Mouse (Mus musculus): Measurements from ENCODE around the gene Gripap1. TPM values are rescaled to one million over a fixed set of nuclear protein-coding genes. Genes with fewer than 3 reads are reported as not detected.
A peak's percentile ranks its signal among the peaks of the same experiment; 100 is the strongest.

Gene Gripap1
- polyA plus RNA-seq, 1 experiment from 2014 or later = 78.8 TPM

DNA sequence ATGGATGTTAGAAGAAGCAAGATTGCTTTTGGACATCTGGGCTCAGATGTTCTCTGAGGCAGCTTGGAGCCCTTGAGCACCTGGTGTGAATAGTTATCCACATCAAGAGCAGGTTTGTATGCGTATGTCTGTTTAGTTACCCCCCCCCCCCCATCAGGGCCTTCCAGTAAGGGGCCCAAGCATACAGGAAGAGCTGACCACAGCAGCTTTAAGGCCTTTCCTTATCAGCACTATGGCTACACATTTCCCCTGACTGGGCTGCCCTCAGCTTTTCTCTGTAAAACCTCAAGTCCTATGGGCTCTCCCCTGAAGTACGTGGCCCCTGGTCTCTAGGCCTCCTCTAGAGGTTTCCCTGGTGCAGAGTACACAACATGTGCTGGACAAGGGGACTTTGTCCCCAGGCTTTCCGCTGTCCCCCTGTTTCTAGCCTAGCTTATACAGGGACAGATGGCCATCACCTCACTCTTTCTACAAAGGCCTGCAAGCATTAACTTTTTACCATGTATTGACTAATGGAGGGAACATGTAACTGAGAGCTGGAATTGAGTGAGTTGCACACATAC, 69.7 kb downstream of the Gripap1 start:
- WGBS = 87% methylated on average over 3 of the region's 3 CpGs
- no peaks in the 10 kb centered on the region for H3K36me3 ChIP-seq (replicated peaks)
- no peak overlapping the region for H3K9ac ChIP-seq
- no peaks in the 10 kb centered on the region for H3K4me1 ChIP-seq
- ATAC-seq (replicated peaks) = no peak
- no peak overlapping the region for H3K4me2 ChIP-seq
- H3K4me3 ChIP-seq = no peak overlapping the region
- no peak overlapping the region for H3K27ac ChIP-seq
- no peaks in the 10 kb centered on the region for H3K9me3 ChIP-seq
- H3K27me3 ChIP-seq (replicated peaks) = no peaks in the 10 kb centered on the region

DNA sequence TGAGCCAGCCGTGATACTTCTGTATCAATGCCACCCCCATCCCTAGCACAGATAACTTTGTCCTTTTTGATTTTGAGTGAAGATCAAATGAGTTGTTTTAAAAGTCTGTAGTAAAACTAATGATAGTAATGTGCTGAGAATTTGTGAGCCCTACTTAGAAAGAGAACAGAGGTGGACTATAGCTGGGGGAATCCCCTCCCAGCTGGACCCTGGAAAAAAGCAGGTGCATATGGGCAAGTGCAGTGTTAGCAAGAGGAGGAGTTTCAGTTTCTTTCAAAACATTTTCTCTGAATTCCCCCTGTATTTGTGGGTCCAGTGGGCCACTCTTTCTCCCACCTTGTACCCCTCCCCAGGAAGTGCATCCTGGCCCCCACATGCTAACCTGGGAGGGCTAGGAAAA, 73.6 kb downstream of the Gripap1 start:
- ATAC-seq (replicated peaks) = no peak
- Histone ChIP-seq H3K4me1 (no peaks in the 10 kb centered on the region), H3K36me3 (replicated peaks) (no peaks in the 10 kb centered on the region), H3K4me2 (no peak overlapping the region), H3K4me3 (no peak overlapping the region), H3K27ac (no peak overlapping the region), H3K9ac (no peak overlapping the region), H3K9me3 (no peaks in the 10 kb centered on the region), H3K27me3 (replicated peaks) (no peaks in the 10 kb centered on the region)
- 84% methylated on average over 1 of the region's 1 CpGs for WGBS

- Histone ChIP-seq H3K4me3 (no peak overlapping the region), H3K4me1 (no peaks in the 10 kb centered on the region), H3K27ac (no peak overlapping the region), H3K36me3 (replicated peaks) (no peaks in the 10 kb centered on the region), H3K27me3 (replicated peaks) (no peaks in the 10 kb centered on the region), H3K9me3 (no peaks in the 10 kb centered on the region), H3K9ac (no peak overlapping the region), H3K4me2 (no peak overlapping the region)
- 80% methylated on average over 3 of the region's 3 CpGs for WGBS
- ATAC-seq (replicated peaks) = no peak
Measured at GRCm38 (mm10) chrX:7864551-7864950, 75.0 kb downstream of the Gripap1 start.

- H3K4me3 ChIP-seq = no peak overlapping the region
- H3K27me3 ChIP-seq (replicated peaks) = no peaks in the 10 kb centered on the region
- ATAC-seq (replicated peaks) = no peak
- H3K9ac ChIP-seq = no peak overlapping the region
- 73% methylated on average over 2 of the region's 2 CpGs for WGBS
- H3K9me3 ChIP-seq = no peaks in the 10 kb centered on the region
- no peak overlapping the region for H3K4me2 ChIP-seq
- no peaks in the 10 kb centered on the region for H3K4me1 ChIP-seq
- H3K27ac ChIP-seq = no peak overlapping the region
- no peaks in the 10 kb centered on the region for H3K36me3 ChIP-seq (replicated peaks)
Measured at GRCm38 (mm10) chrX:7865343-7865742, 75.8 kb downstream of the Gripap1 start.

DNA sequence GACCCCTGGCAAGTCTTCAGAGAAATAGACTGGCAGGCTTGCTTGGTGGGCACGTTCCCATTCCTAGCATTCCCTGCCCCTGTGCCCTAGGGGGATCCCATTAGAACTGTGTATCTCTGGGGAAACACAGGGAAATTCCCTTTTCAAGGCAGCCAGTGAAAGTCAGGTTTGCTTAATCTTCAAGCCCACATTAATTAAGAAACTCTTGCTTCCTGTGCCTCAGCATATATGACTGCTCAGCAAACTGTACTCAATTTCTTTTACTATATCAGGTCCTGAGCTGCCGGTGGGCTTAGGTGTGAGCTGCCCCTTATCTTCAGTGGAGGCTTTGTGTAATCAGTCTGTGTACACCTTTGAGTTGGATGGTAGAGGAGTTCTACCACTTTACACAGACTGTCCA, 76.2 kb downstream of the Gripap1 start:
- no peak overlapping the region for H3K9ac ChIP-seq
- H3K4me1 ChIP-seq = no peaks in the 10 kb centered on the region
- H3K27ac ChIP-seq = no peak overlapping the region
- ATAC-seq (replicated peaks) = no peak
- 57% methylated on average over 2 of the region's 2 CpGs for WGBS
- H3K9me3 ChIP-seq = no peaks in the 10 kb centered on the region
- no peaks in the 10 kb centered on the region for H3K36me3 ChIP-seq (replicated peaks)
- H3K4me2 ChIP-seq = no peak overlapping the region
- no peak overlapping the region for H3K4me3 ChIP-seq
- H3K27me3 ChIP-seq (replicated peaks) = no peaks in the 10 kb centered on the region

DNA sequence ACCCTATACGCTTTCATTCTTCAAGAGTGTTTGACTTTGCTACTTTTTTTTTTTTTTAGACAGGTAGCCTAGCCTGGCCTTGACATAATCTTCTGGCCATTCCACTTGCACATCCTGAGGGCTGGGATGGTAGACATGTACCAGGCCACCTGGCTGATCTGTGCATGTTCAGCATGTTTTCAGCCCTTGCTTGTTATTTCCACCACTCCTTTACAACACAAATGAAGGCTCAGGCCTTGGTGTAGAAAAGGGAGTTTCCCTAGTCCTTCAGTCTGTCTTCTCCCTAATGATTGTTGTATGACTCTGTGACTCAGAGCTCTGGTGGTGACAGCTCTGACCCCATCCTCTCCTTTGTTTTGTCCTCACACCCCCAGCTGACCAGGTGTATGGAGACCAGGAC, 77.6 kb downstream of the Gripap1 start:
- no peak overlapping the region for H3K27ac ChIP-seq
- H3K4me2 ChIP-seq = no peak overlapping the region
- H3K36me3 ChIP-seq (replicated peaks) = no peaks in the 10 kb centered on the region; the same call in 1 of the 2 replicates
- H3K27me3 ChIP-seq (replicated peaks) = no peaks in the 10 kb centered on the region
- H3K9me3 ChIP-seq = no peaks in the 10 kb centered on the region
- no peaks in the 10 kb centered on the region for H3K4me1 ChIP-seq
- no peak overlapping the region for H3K9ac ChIP-seq
- H3K4me3 ChIP-seq = no peak overlapping the region
- ATAC-seq (replicated peaks) = no peak
- 100% methylated on average over 1 of the region's 1 CpGs for WGBS

GRCm38 (mm10) chrX:7868506-7868905, 78.9 kb downstream of the Gripap1 start:
- ATAC-seq (replicated peaks) = no peak

GRCm38 (mm10) chrX:7869826-7870225, 80.3 kb downstream of the Gripap1 start:
- no peaks in the 10 kb centered on the region for H3K4me1 ChIP-seq
- no peak overlapping the region for H3K4me3 ChIP-seq
- H3K4me2 ChIP-seq = no peak overlapping the region
- H3K27ac ChIP-seq = no peak overlapping the region
- H3K9ac ChIP-seq = no peak overlapping the region
- H3K36me3 ChIP-seq (replicated peaks) = no peaks in the 10 kb centered on the region; the same call in 1 of the 2 replicates
- WGBS = 25% methylated on average over 3 of the region's 3 CpGs
- ATAC-seq (replicated peaks) = no peak
- no peaks in the 10 kb centered on the region for H3K27me3 ChIP-seq (replicated peaks)
- no peaks in the 10 kb centered on the region for H3K9me3 ChIP-seq

More at GRCm38 (mm10) chrX:7868506-7868905, 78.9 kb downstream of the Gripap1 start:
- WGBS = 31% methylated on average over 2 of the region's 2 CpGs
- H3K4me1 ChIP-seq = no peaks in the 10 kb centered on the region
- H3K27me3 ChIP-seq (replicated peaks) = no peaks in the 10 kb centered on the region
- no peaks in the 10 kb centered on the region; the same call in 1 of the 2 replicates for H3K36me3 ChIP-seq (replicated peaks)
- no peak overlapping the region for H3K4me2 ChIP-seq
- no peak overlapping the region for H3K4me3 ChIP-seq
- H3K9me3 ChIP-seq = no peaks in the 10 kb centered on the region
- no peak overlapping the region for H3K9ac ChIP-seq
- H3K27ac ChIP-seq = no peak overlapping the region

MicroRNA genes within 50 kb of the gene (microRNA counts, 519-probe panel; counts per million panel counts)
- microRNA mmu-miR-1198 = 2,791 counts per million, percentile 61 among the panel's probes with 10 or more counts

Small RNA genes within 50 kb of the gene (microRNA-seq; reads per million reads assigned to microRNA genes)
- 47.4 reads per million, percentile 46 among the genes with 10 or more reads in this experiment for gene Mir1198

Other genes starting within 250 kb of the Gripap1 start
- 0.10 TPM in 1 of 2 replicates, not detected in the other for gene Foxp3, start 216.1 kb upstream of the Gripap1 start, polyA plus RNA-seq (2015; fragmentation: Nextera tagmentation; extraction: Ambion mirVana)
- 7.5 and 8.1 TPM in 2 replicates for gene Ppp1r3f, start 215.5 kb upstream of the Gripap1 start, polyA plus RNA-seq (2015; fragmentation: Nextera tagmentation; extraction: Ambion mirVana)
- gene Ccdc22, start 184.2 kb upstream of the Gripap1 start, polyA plus RNA-seq (2015; fragmentation: Nextera tagmentation; extraction: Ambion mirVana) = 33.0 and 34.4 TPM in 2 replicates
- 0.13 and 0.27 TPM in 2 replicates for gene Cacna1f, start 182.7 kb upstream of the Gripap1 start, polyA plus RNA-seq (2015; fragmentation: Nextera tagmentation; extraction: Ambion mirVana)
- gene Syp, start 151.3 kb upstream of the Gripap1 start, polyA plus RNA-seq (2015; fragmentation: Nextera tagmentation; extraction: Ambion mirVana) = 176 and 179 TPM in 2 replicates
- 1.6 and 1.7 TPM in 2 replicates for gene Prickle3, start 132.5 kb upstream of the Gripap1 start, polyA plus RNA-seq (2015; fragmentation: Nextera tagmentation; extraction: Ambion mirVana)
- gene Plp2, start 118.4 kb upstream of the Gripap1 start, polyA plus RNA-seq (2015; fragmentation: Nextera tagmentation; extraction: Ambion mirVana) = 17.5 and 19.7 TPM in 2 replicates
- gene Magix, start 108.5 kb upstream of the Gripap1 start, polyA plus RNA-seq (2015; fragmentation: Nextera tagmentation; extraction: Ambion mirVana) = 0.09 TPM in 1 of 2 replicates, not detected in the other
- gene Gpkow, start 92.6 kb upstream of the Gripap1 start, polyA plus RNA-seq (2015; fragmentation: Nextera tagmentation; extraction: Ambion mirVana) = 44.9 and 45.8 TPM in 2 replicates
- gene Wdr45, start 75.4 kb upstream of the Gripap1 start, polyA plus RNA-seq (2015; fragmentation: Nextera tagmentation; extraction: Ambion mirVana) = 35.0 and 35.2 TPM in 2 replicates
- 0.85 and 1.3 TPM in 2 replicates for gene Gm45208, start 67.5 kb upstream of the Gripap1 start, polyA plus RNA-seq (2015; fragmentation: Nextera tagmentation; extraction: Ambion mirVana)
- gene Praf2, start 61.3 kb upstream of the Gripap1 start, polyA plus RNA-seq (2015; fragmentation: Nextera tagmentation; extraction: Ambion mirVana) = 132 and 133 TPM in 2 replicates
- gene Ccdc120, start 38.9 kb upstream of the Gripap1 start, polyA plus RNA-seq (2015; fragmentation: Nextera tagmentation; extraction: Ambion mirVana) = 78.4 and 85.2 TPM in 2 replicates
- gene Tfe3, start 27.2 kb upstream of the Gripap1 start, polyA plus RNA-seq (2015; fragmentation: Nextera tagmentation; extraction: Ambion mirVana) = 26.3 and 26.6 TPM in 2 replicates
- gene Kcnd1, start 32.5 kb downstream of the Gripap1 start, polyA plus RNA-seq (2015; fragmentation: Nextera tagmentation; extraction: Ambion mirVana) = 2.3 and 2.9 TPM in 2 replicates
- gene Otud5, start 51.6 kb downstream of the Gripap1 start, polyA plus RNA-seq (2015; fragmentation: Nextera tagmentation; extraction: Ambion mirVana) = 49.1 and 53.2 TPM in 2 replicates
- gene Pim2, start 88.5 kb downstream of the Gripap1 start, polyA plus RNA-seq (2015; fragmentation: Nextera tagmentation; extraction: Ambion mirVana) = 21.7 and 22.1 TPM in 2 replicates
- 42.2 and 42.9 TPM in 2 replicates for gene Slc35a2, start 94.3 kb downstream of the Gripap1 start, polyA plus RNA-seq (2015; fragmentation: Nextera tagmentation; extraction: Ambion mirVana)
- 222 and 224 TPM in 2 replicates for gene Pqbp1, start 109.5 kb downstream of the Gripap1 start, polyA plus RNA-seq (2015; fragmentation: Nextera tagmentation; extraction: Ambion mirVana)
- gene Timm17b, start 109.6 kb downstream of the Gripap1 start, polyA plus RNA-seq (2015; fragmentation: Nextera tagmentation; extraction: Ambion mirVana) = 173 and 178 TPM in 2 replicates
- not detected in 2 replicates for gene Gm10491, start 118.1 kb downstream of the Gripap1 start, polyA plus RNA-seq (2015; fragmentation: Nextera tagmentation; extraction: Ambion mirVana)
- 1.2 TPM in 1 of 2 replicates, not detected in the other for gene Gm10490, start 119.8 kb downstream of the Gripap1 start, polyA plus RNA-seq (2015; fragmentation: Nextera tagmentation; extraction: Ambion mirVana)
- gene Pcsk1n, start 130.1 kb downstream of the Gripap1 start, polyA plus RNA-seq (2015; fragmentation: Nextera tagmentation; extraction: Ambion mirVana) = 273 and 288 TPM in 2 replicates
- not detected in 2 replicates for gene Eras, start 138.8 kb downstream of the Gripap1 start, polyA plus RNA-seq (2015; fragmentation: Nextera tagmentation; extraction: Ambion mirVana)
- 76.8 and 79.0 TPM in 2 replicates for gene Hdac6, start 158.1 kb downstream of the Gripap1 start, polyA plus RNA-seq (2015; fragmentation: Nextera tagmentation; extraction: Ambion mirVana)
- gene Gata1, start 188.3 kb downstream of the Gripap1 start, polyA plus RNA-seq (2015; fragmentation: Nextera tagmentation; extraction: Ambion mirVana) = 0.12 and 0.42 TPM in 2 replicates
- gene Glod5, start 228.7 kb downstream of the Gripap1 start, polyA plus RNA-seq (2015; fragmentation: Nextera tagmentation; extraction: Ambion mirVana) = 0.27 and 0.46 TPM in 2 replicates

Data from midbrain, embryonic 15.5 days (tissue).